Mouse (Mus musculus) urinary bladder, adult 18-20 months (tissue): Measurements from ENCODE around the gene Slc38a7.
"Not testable (repeated sequence)": the region's sequence is repeated elsewhere in the genome, so short reads cannot be mapped to it uniquely, and the experiment has no call there.

ENCODE experiments used
- DNase-seq, 2 experiments: peaks; one replicate each; pipeline ENCODE4 v3.0.0; 2022; ENCODE audit warnings: low spot score in 2 of 2, mixed read lengths in 2 of 2

Gene Slc38a7

GRCm38 (mm10) chr8:95807861-95808260, 45.5 kb downstream of the Slc38a7 start:
- peak; percentile 75 to 88 for DNase-seq

- peak; percentile 88 to 96 for DNase-seq
These were observed 46.0 kb downstream of the Slc38a7 start, which contains the start of gene Cnot1 for GRCm38 (mm10) chr8:95807331-95807843. Gene Cnot1 (minus strand): TSS chr8:95807464.

GRCm38 (mm10) chr8:95806461-95807191, 46.7 kb downstream of the Slc38a7 start:
- peak; percentile 2 to 21 for DNase-seq

GRCm38 (mm10) chr8:95805482-95805881, 47.9 kb downstream of the Slc38a7 start:
- no peak for DNase-seq

GRCm38 (mm10) chr8:95802231-95802630, 51.1 kb downstream of the Slc38a7 start:
- no peak for DNase-seq

- DNase-seq, result no peak
These were observed 51.8 kb downstream of the Slc38a7 start for GRCm38 (mm10) chr8:95801476-95802064.

GRCm38 (mm10) chr8:95800353-95800752, 53.0 kb downstream of the Slc38a7 start:
- DNase-seq, result no peak

- no peak for DNase-seq
These were observed 53.4 kb downstream of the Slc38a7 start for GRCm38 (mm10) chr8:95799891-95800290.

GRCm38 (mm10) chr8:95799117-95799516, 54.2 kb downstream of the Slc38a7 start:
- no peak for DNase-seq

GRCm38 (mm10) chr8:95795333-95796061, 57.8 kb downstream of the Slc38a7 start:
- not testable (repeated sequence) for DNase-seq
